Mouse (Mus musculus) mouse embryonic stem cell (cell line): ENCODE measurements around the gene Cypt4.
"Not testable (repeated sequence)": the region's sequence is repeated elsewhere in the genome, so short reads cannot be mapped to it uniquely, and the experiment has no call there.

Source experiments
- in situ Hi-C, 2 experiments: fragments of 300-500 bp; cut with MboI; formaldehyde crosslinking; loops; 1 replicate in 1 of 2; 3 replicates in 1 of 2; pipeline ENCODE4 v1.14.3; 2019 to 2020; ENCODE audit warnings: low sequenced_read_pairs in 2 of 2, low pct_unique_long_range_greater_than_20kb in 1 of 2, mixed read lengths in 1 of 2; ENCODE audit not compliant: unreplicated experiment in 1 of 2

The Cypt4 gene

DNA sequence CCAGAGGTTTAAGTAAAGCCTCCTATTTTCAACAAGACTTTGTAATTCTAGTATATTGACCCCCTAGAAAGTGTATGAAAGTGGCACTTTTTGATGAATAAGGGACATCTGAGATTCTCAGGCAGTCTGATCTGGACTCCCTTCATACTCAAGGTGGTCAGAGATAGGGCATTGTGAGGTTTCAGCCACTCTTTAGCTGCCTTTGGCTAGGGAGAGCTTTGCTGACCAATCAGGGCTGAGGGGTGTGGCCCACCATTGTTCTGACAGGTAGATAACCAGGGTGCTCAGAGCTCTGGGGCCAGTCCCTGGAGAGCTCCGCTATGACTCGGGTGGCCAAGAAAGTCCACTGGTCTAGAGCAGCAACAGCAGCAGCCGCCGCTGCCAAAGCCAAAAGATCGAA is at the start of gene Cypt4:
Gene Cypt4 (plus strand): TSS at position 301 of the 400 bp plus-strand sequence.
- in situ Hi-C loops, result no loop called here

DNA sequence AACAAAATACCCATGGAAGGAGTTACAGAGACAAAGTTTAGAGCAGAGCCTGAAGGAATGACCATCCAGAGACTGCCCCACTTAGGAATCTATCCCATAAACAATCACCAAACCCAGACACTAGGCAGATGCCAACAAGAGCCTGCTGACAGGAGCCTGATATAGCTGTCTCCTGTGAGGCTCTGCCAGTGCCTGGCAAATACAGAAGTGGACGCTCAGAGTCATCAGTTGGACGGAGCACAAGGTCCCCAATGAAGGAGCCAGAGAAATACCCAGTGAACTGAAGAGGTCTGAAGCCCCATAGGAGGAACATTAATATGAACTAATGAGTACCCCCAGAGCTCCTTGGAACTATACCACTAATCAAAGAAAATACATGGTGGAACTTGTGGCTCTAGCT is 12.3 kb downstream of the Cypt4 start:
- in situ Hi-C loops, result not testable (repeated sequence)
